Mouse (Mus musculus) olfactory bulb, adult 2 months (tissue): ENCODE measurements at regions not wholly inside any gene's neighbourhood (a gene's known extent, or its start where the extent isn't known, plus 50 kb on each side); places are given as distances from the start of the nearest gene placed in this dataset.

ENCODE experiments used
- CTCF ChIP-seq: fragments of 200-500 bp; IDR thresholded peaks from 2 replicates; pipeline ENCODE4 v1.5.1; 2012; ENCODE audit warnings: low read depth, mild to moderate bottlenecking, low read length, moderate library complexity; ENCODE audit not compliant: insufficient read depth
- POLR2A ChIP-seq: fragments of 200-500 bp; IDR thresholded peaks from 2 replicates; pipeline ENCODE4 v1.6.1; 2012; ENCODE audit warnings: mild to moderate bottlenecking, low read depth, low read length, moderate library complexity; ENCODE audit not compliant: insufficient read depth

DNA sequence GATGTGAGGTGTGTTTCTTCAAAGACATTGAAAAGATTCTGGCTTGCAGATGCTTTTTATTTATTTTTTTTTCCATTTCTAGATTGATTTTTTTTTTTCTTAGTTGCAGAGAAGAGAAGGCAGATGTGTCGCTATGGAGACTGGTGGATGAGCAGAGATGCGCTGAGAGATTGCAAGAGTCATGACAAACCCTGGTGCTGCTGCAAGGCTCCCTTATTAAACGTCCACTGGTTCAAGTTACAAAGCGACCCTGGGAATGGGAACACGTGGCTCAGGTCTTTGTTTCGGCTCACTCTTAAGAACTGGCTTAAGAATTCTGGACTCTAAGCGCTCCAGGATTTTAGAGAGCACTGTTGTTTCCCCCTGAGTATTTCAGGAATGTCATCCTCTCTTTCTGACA, 403.1 kb downstream of the Med10 start:
- TF ChIP-seq CTCF (no peak), POLR2A (no peak)
